Mouse (Mus musculus): ENCODE measurements at regions not wholly inside any gene's neighbourhood (a gene's known extent, or its start where the extent isn't known, plus 50 kb on each side); places are given as distances from the start of the nearest gene placed in this dataset.

DNA sequence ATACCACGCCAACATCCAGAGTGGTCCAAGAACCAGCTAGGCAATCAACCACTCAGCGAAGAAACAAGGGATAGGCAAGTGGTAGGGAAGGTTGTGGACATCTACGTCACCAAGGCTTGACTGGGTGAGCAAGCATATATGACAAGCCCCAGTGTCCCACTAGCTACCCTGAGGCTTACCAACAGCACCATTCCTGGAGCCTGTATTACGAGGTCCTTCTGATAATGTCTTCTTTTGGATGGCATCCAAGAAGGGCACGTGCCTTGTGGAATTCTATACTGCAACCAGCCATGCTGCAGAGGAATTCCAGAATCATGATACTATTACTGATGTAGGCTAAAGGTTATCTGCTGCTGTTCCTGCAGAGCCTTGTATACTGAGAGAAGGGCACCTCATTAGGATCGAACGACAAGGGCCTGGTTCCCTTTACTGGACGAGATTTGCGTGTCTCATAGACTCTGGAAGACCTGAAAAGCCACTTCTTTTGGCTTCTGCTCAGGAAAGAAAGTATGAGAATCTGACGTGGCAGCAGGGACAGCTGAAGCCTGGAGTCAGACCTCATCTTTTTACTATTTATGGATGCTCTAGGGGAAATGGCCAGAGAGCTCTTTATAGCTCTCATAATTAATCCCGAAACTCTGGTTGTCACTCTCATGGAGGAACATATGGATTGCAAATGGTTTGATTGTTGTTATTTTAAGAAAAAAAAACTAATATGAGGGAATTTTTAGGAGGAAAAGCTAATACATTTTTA, 101.5 kb upstream of the Rmdn2 start:
- TF ChIP-seq CTCF (IDR thresholded peaks at IDR 0.05; ENCODE audit: low read depth) (no peak), EP300 (IDR thresholded peaks at IDR 0.05; ENCODE audit: low read depth) (no peak)
